Mouse (Mus musculus) heart, postnatal 0 days (tissue): Measurements from ENCODE around the gene Taf3.

Source experiments
- CTCF ChIP-seq: IDR thresholded peaks from 2 replicates; pipeline ENCODE4 v1.5.1; 2016; ENCODE audit warnings: antibody characterized with exemption, control low read depth, low read depth
- EP300 ChIP-seq: IDR thresholded peaks from 2 replicates; pipeline ENCODE4 v1.6.1; 2016; ENCODE audit warnings: antibody characterized with exemption, low read depth

DNA sequence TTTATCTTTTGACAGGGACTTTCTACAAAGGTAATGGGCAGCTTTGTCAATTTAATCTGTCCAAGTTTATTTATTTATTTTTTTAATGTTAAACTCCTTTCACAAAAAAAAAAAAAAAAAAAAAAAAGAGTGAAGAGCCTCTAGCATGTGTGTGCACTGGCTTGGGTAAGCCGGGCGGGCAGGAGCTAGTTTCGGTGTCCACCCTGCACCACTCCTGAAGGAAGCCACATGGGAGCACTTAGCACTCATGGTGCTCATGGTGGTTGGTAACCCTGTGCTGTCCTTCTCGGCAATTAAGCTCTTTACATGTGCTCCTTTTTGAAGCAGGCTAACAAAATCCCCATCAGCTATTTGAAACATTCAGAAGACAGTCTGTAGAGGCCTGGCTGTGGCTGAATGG lies 102.8 kb downstream of the Taf3 start:
- TF ChIP-seq CTCF (no peak), EP300 (no peak)
